Mouse (Mus musculus) 3134 (cell line): ENCODE measurements around the gene Usp49.
A peak's percentile ranks its signal among the peaks of the same experiment; 100 is the strongest.
"Not testable (repeated sequence)": the region's sequence is repeated elsewhere in the genome, so short reads cannot be mapped to it uniquely, and the experiment has no call there.

Experiments used
- DNase-seq: peaks from one replicate; pipeline ENCODE4 v3.0.0-alpha.2; 2011; ENCODE audit warnings: low spot score; ENCODE audit not compliant: insufficient read length; ENCODE audit errors: extremely low read depth

Usp49 gene

GRCm38 (mm10) chr17:47606220-47606619 is 24.3 kb upstream of the Usp49 start:
- DNase-seq, result no peak

GRCm38 (mm10) chr17:47609182-47609581 is 21.3 kb upstream of the Usp49 start:
- DNase-seq, result no peak

GRCm38 (mm10) chr17:47610849-47611660 is 19.4 kb upstream of the Usp49 start, which contains the start of the genes Bysl, Med20 and Gm20517:
TSS of gene Bysl (minus strand) at chr17:47611492.
TSS of gene Med20 (plus strand) at chr17:47611582.
TSS of gene Gm20517 (plus strand) at chr17:47611589.
- DNase-seq, result peak; percentile 92

GRCm38 (mm10) chr17:47611661-47611982 is 18.9 kb upstream of the Usp49 start:
- DNase-seq, result no peak

GRCm38 (mm10) chr17:47614018-47614417 is 16.5 kb upstream of the Usp49 start:
- no peak for DNase-seq

- DNase-seq, result no peak
Measured at GRCm38 (mm10) chr17:47616119-47616518, 14.4 kb upstream of the Usp49 start.

- DNase-seq, result no peak
Measured at GRCm38 (mm10) chr17:47616652-47617051, 13.8 kb upstream of the Usp49 start.

- DNase-seq, result no peak
Measured at GRCm38 (mm10) chr17:47617605-47618307, 12.7 kb upstream of the Usp49 start.

GRCm38 (mm10) chr17:47618556-47619311 is 11.8 kb upstream of the Usp49 start:
- no peak for DNase-seq

- DNase-seq, result no peak
Measured at GRCm38 (mm10) chr17:47622912-47623554, 7.5 kb upstream of the Usp49 start.

- DNase-seq, result not testable (repeated sequence)
Measured at GRCm38 (mm10) chr17:47624572-47624971, 5.9 kb upstream of the Usp49 start.

GRCm38 (mm10) chr17:47625088-47625487 is 5.4 kb upstream of the Usp49 start:
- DNase-seq, result no peak

GRCm38 (mm10) chr17:47626031-47626430 is 4.5 kb upstream of the Usp49 start:
- no peak for DNase-seq

GRCm38 (mm10) chr17:47627791-47628190 is 2.7 kb upstream of the Usp49 start:
- no peak for DNase-seq

GRCm38 (mm10) chr17:47628851-47629676 is 1.4 kb upstream of the Usp49 start:
- DNase-seq, result peak; percentile 96

- DNase-seq, result no peak
Measured at GRCm38 (mm10) chr17:47629717-47630677, 493 bp upstream of the Usp49 start.

- no peak for DNase-seq
Measured at GRCm38 (mm10) chr17:47632181-47632840, 1.8 kb downstream of the Usp49 start.
